Mouse (Mus musculus): ENCODE measurements around the gene Sfmbt2. TPM values are rescaled to one million over a fixed set of nuclear protein-coding genes. Genes with fewer than 3 reads are reported as not detected.

Sfmbt2 gene
- total and polyA plus RNA-seq, 3 experiments = 0.06 to 0.39 (median 0.25) TPM

GRCm38 (mm10) chr2:10615500-10615899 is 245.2 kb downstream of the Sfmbt2 start:
- H3K36me3 ChIP-seq (ENCODE audit: control insufficient read depth, insufficient read depth, low read length) = no peaks in the 10 kb centered on the region
- no peak overlapping the region for H3K9ac ChIP-seq (ENCODE audit: low read depth, low read length)
- DNase-seq = no peak
- WGBS = 63% methylated on average over 2 of the region's 2 CpGs
- no peaks in the 10 kb centered on the region for H3K4me1 ChIP-seq (ENCODE audit: control insufficient read depth, insufficient read depth, low read length)
- no peak overlapping the region for H3K4me3 ChIP-seq
- H3K27ac ChIP-seq = no peak overlapping the region
- H3K79me2 ChIP-seq (replicated peaks; ENCODE audit: control insufficient read depth, insufficient read depth, low read length) = no peaks in the 10 kb centered on the region
- intact Hi-C loops (cut with DNase I) = no loop called here
- no peaks in the 10 kb centered on the region for H3K27me3 ChIP-seq (ENCODE audit: control insufficient read depth, insufficient read depth, low read length)
- no peak for TF ChIP-seq CTCF (IDR thresholded peaks at IDR 0.05)
- TF ChIP-seq EP300 (IDR thresholded peaks at IDR 0.05; ENCODE audit: insufficient read depth, low read depth, low read length) = no peak
- TF ChIP-seq POLR2A (IDR thresholded peaks at IDR 0.05; ENCODE audit: insufficient read depth, low read depth, low read length) = no peak

Small RNAs within 50 kb of the gene (microRNA-seq; reads per million reads assigned to microRNA genes)
- 0 reads per million in 2 experiments for gene Gm22051
- gene Gm22072 = 0.56 to 0.77 reads per million in 2 experiments
- gene Gm22091 = 0 reads per million in 2 experiments
- 0 reads per million in 2 experiments for gene Gm22166
- 0 reads per million in 2 experiments for gene Gm22239
- gene Gm22626 = 0 reads per million in 2 experiments
- 0 reads per million in 2 experiments for gene Gm22635
- 0 reads per million in 2 experiments for gene Gm22677
- 0 reads per million in 2 experiments for gene Gm22678
- 0 reads per million in 2 experiments for gene Gm22775
- 0 reads per million in 2 experiments for gene Gm22925
- gene Gm23108 = 0 reads per million in 2 experiments
- 0 reads per million in 2 experiments for gene Gm23288
- 0 reads per million in 2 experiments for gene Gm23542
- gene Gm23569 = 0 reads per million in 2 experiments
- gene Gm23571 = 0 reads per million in 2 experiments
- 0 reads per million in 2 experiments for gene Gm23578
- gene Gm23651 = 0 reads per million in 2 experiments
- gene Gm23988 = 0 reads per million in 2 experiments
- 0 reads per million in 2 experiments for gene Gm24028
- 0 reads per million in 2 experiments for gene Gm24167
- gene Gm24315 = 0 reads per million in 2 experiments
- 0 reads per million in 2 experiments for gene Gm24342
- 0 reads per million in 2 experiments for gene Gm24488
- 0 reads per million in 2 experiments for gene Gm24640
- 0 reads per million in 2 experiments for gene Gm24673
- 0 reads per million in 2 experiments for gene Gm24761
- 0 to 0.39 reads per million in 2 experiments for gene Gm24806
- 0 reads per million in 2 experiments for gene Gm25022
- gene Gm25158 = 0 reads per million in 2 experiments
- 0 to 0.77 reads per million in 2 experiments for gene Gm25263
- 0 reads per million in 2 experiments for gene Gm25285
- gene Gm25316 = 0 reads per million in 2 experiments
- gene Gm25451 = 0 reads per million in 2 experiments
- gene Gm25673 = 0 reads per million in 2 experiments
- 0 reads per million in 2 experiments for gene Gm25680
- 0 reads per million in 2 experiments for gene Gm25701
- gene Gm25753 = 0 reads per million in 2 experiments
- gene Gm25943 = 0 reads per million in 2 experiments
- 0 reads per million in 2 experiments for gene Gm26060
- gene Gm26073 = 0 reads per million in 2 experiments
- gene Gm26092 = 0 reads per million in 2 experiments
- gene Gm26156 = 0 reads per million in 2 experiments
- gene Gm26229 = 0 reads per million in 2 experiments
- gene Gm26398 = 0 reads per million in 2 experiments
- gene Gm26426 = 0 reads per million in 2 experiments
- gene Gm26431 = 0 reads per million in 2 experiments
- 0 reads per million in 2 experiments for gene Gm26491
- gene Mir297a-2 = 0.39 to 1.1 reads per million in 2 experiments
- 0 reads per million in 2 experiments for gene Mir297a-3
- gene Mir297a-4 = 0 reads per million in 2 experiments
- 0 reads per million in 2 experiments for gene Mir297b
- gene Mir297c = 0 reads per million in 2 experiments
- gene Mir466 = 0 reads per million in 2 experiments
- gene Mir466b-1 = 0 reads per million in 2 experiments
- 0 reads per million in 2 experiments for gene Mir466b-2
- 0 reads per million in 2 experiments for gene Mir466b-3
- 0 reads per million in 2 experiments for gene Mir466b-4
- 0 reads per million in 2 experiments for gene Mir466b-5
- gene Mir466b-6 = 0 reads per million in 2 experiments
- 0 reads per million in 2 experiments for gene Mir466b-7
- gene Mir466b-8 = 0 reads per million in 2 experiments
- 0 reads per million in 2 experiments for gene Mir466c-1
- 0 reads per million in 2 experiments for gene Mir466c-2
- 0 to 0.39 reads per million in 2 experiments for gene Mir466d
- gene Mir466e = 0 reads per million in 2 experiments
- gene Mir466f-1 = 0 reads per million in 2 experiments
- gene Mir466f-2 = 0 reads per million in 2 experiments
- 0 reads per million in 2 experiments for gene Mir466f-3
- gene Mir466g = 0 reads per million in 2 experiments
- gene Mir466h = 0 reads per million in 2 experiments
- gene Mir466l = 0 reads per million in 2 experiments
- 0 reads per million in 2 experiments for gene Mir466m
- 0 to 0.77 reads per million in 2 experiments for gene Mir466n
- gene Mir466o = 0 reads per million in 2 experiments
- 0 reads per million in 2 experiments for gene Mir466p
- gene Mir467a-1 = 0 reads per million in 2 experiments
- 0 reads per million in 2 experiments for gene Mir467a-10
- 0 reads per million in 2 experiments for gene Mir467a-2
- gene Mir467a-3 = 0 reads per million in 2 experiments
- gene Mir467a-4 = 0 reads per million in 2 experiments
- 0 reads per million in 2 experiments for gene Mir467a-5
- 0 reads per million in 2 experiments for gene Mir467a-6
- gene Mir467a-7 = 0 reads per million in 2 experiments
- 0 reads per million in 2 experiments for gene Mir467a-8
- 0 reads per million in 2 experiments for gene Mir467a-9
- 0 reads per million in 2 experiments for gene Mir467b
- gene Mir467c = 48.8 to 62.9 reads per million in 2 experiments
- gene Mir467d = 728 to 909 reads per million in 2 experiments
- 205 to 221 reads per million in 2 experiments for gene Mir467e
- 0 reads per million in 2 experiments for gene Mir669a-1
- gene Mir669a-10 = 0 reads per million in 2 experiments
- 0 reads per million in 2 experiments for gene Mir669a-11
- gene Mir669a-12 = 0 reads per million in 2 experiments
- 0 reads per million in 2 experiments for gene Mir669a-2
- 0 reads per million in 2 experiments for gene Mir669a-3
- 0 reads per million in 2 experiments for gene Mir669a-4
- gene Mir669a-5 = 0 reads per million in 2 experiments
- 0 reads per million in 2 experiments for gene Mir669a-6
- gene Mir669a-7 = 0 reads per million in 2 experiments
- gene Mir669a-8 = 0 reads per million in 2 experiments
- 0 reads per million in 2 experiments for gene Mir669a-9
- gene Mir669b = 0 reads per million in 2 experiments
- 109 to 156 reads per million in 2 experiments for gene Mir669c
- gene Mir669d = 0 reads per million in 2 experiments
- gene Mir669d-2 = 0 reads per million in 2 experiments
- gene Mir669e = 7.9 to 25.5 reads per million in 2 experiments
- gene Mir669f = 0 to 0.39 reads per million in 2 experiments
- 0 reads per million in 2 experiments for gene Mir669g
- 1.1 to 2.3 reads per million in 2 experiments for gene Mir669h
- gene Mir669i = 0 reads per million in 2 experiments
- 0 reads per million in 2 experiments for gene Mir669j
- gene Mir669k = 0 reads per million in 2 experiments
- 25.8 to 32.4 reads per million in 2 experiments for gene Mir669l
- 0 reads per million in 2 experiments for gene Mir669m-1
- gene Mir669m-2 = 0 reads per million in 2 experiments
- 88.1 to 141 reads per million in 2 experiments for gene Mir669o
- 0 reads per million in 2 experiments for gene Mir669p-1
- gene Mir669p-2 = 0 reads per million in 2 experiments

Other genes starting within 250 kb of the Sfmbt2 start
- under 1 TPM; 0.21 to 0.84 TPM for gene Itih2, start 239.1 kb upstream of the Sfmbt2 start, total RNA-seq (2021)
- 0.80 and 1.8 TPM in 2 replicates for gene Itih2, start 239.1 kb upstream of the Sfmbt2 start, polyA plus RNA-seq (2012; rRNA removed)
- gene Itih5, start 216.9 kb upstream of the Sfmbt2 start, total RNA-seq (2021) = 1 to 10 TPM; 3.6 to 4.5 TPM
- 4.3 and 8.7 TPM in 2 replicates for gene Itih5, start 216.9 kb upstream of the Sfmbt2 start, polyA plus RNA-seq (2012; rRNA removed)

Data from heart, adult 2 months (tissue).